Mouse (Mus musculus): ENCODE data around the gene B3gnt2. TPM values are rescaled to one million over a fixed set of nuclear protein-coding genes. Genes with fewer than 3 reads are reported as not detected.

The B3gnt2 gene
- polyA plus RNA-seq, 1 experiment from 2014 or later: 7.5 TPM

GRCm38 (mm10) chr11:22880383-22881172 lies 19.8 kb upstream of the B3gnt2 start:
- Histone ChIP-seq H3K4me1 (ENCODE audit: insufficient read depth) (no peaks in the 10 kb centered on the region), H3K9ac (no peak overlapping the region), H3K27ac (ENCODE audit: low read depth) (no peak overlapping the region), H3K27me3 (ENCODE audit: insufficient read depth, low read length) (no peaks in the 10 kb centered on the region), H3K9me3 (ENCODE audit: low read depth, low read length) (no peaks in the 10 kb centered on the region), H3K4me3 (ENCODE audit: low read depth, low read length) (no peak overlapping the region), H3K4me2 (no peak overlapping the region), H3K36me3 (ENCODE audit: insufficient read depth) (no peaks in the 10 kb centered on the region)
- WGBS: 50% methylated on average over 3 of the region's 3 CpGs
- DNase-seq (no peak), ATAC-seq (ENCODE audit: insufficient read depth) (no peak)
- TF ChIP-seq CTCF (IDR thresholded peaks at IDR 0.05; ENCODE audit: low read depth): no peak

GRCm38 (mm10) chr11:22879645-22880044 lies 18.9 kb upstream of the B3gnt2 start:
- H3K4me3 ChIP-seq (ENCODE audit: low read depth, low read length): no peak overlapping the region
- WGBS: 82% methylated on average over 4 of the region's 4 CpGs

GRCm38 (mm10) chr11:22876680-22877330 lies 16.0 kb upstream of the B3gnt2 start:
- ATAC-seq (ENCODE audit: insufficient read depth): no peak
- no peak for TF ChIP-seq CTCF (IDR thresholded peaks at IDR 0.05; ENCODE audit: low read depth)

More at GRCm38 (mm10) chr11:22879645-22880044, 18.9 kb upstream of the B3gnt2 start:
- ATAC-seq (ENCODE audit: insufficient read depth) (no peak), DNase-seq (no peak)
- no peaks in the 10 kb centered on the region for H3K27me3 ChIP-seq (ENCODE audit: insufficient read depth, low read length)
- H3K36me3 ChIP-seq (ENCODE audit: insufficient read depth): no peaks in the 10 kb centered on the region
- H3K4me1 ChIP-seq (ENCODE audit: insufficient read depth): no peaks in the 10 kb centered on the region
- no peak overlapping the region for H3K4me2 ChIP-seq
- no peaks in the 10 kb centered on the region for H3K9me3 ChIP-seq (ENCODE audit: low read depth, low read length)
- H3K27ac ChIP-seq (ENCODE audit: low read depth): no peak overlapping the region
- H3K9ac ChIP-seq: no peak overlapping the region
- no peak for TF ChIP-seq CTCF (IDR thresholded peaks at IDR 0.05; ENCODE audit: low read depth)

GRCm38 (mm10) chr11:22875279-22875678 lies 14.5 kb upstream of the B3gnt2 start:
- no peak overlapping the region for H3K4me3 ChIP-seq (ENCODE audit: low read depth, low read length)
- no peaks in the 10 kb centered on the region for H3K9me3 ChIP-seq (ENCODE audit: low read depth, low read length)
- H3K27ac ChIP-seq (ENCODE audit: low read depth): no peak overlapping the region
- no peaks in the 10 kb centered on the region for H3K36me3 ChIP-seq (ENCODE audit: insufficient read depth)
- no peak overlapping the region for H3K4me2 ChIP-seq
- ATAC-seq (ENCODE audit: insufficient read depth) (no peak), DNase-seq (no peak)
- 0 out of 2 replicates have a peak, but pooled peaks cover 6% of the 10 kb centered on the region for H3K4me1 ChIP-seq (ENCODE audit: insufficient read depth)
- WGBS: 84% methylated on average over 4 of the region's 4 CpGs
- no peaks in the 10 kb centered on the region for H3K27me3 ChIP-seq (ENCODE audit: insufficient read depth, low read length)
- no peak overlapping the region for H3K9ac ChIP-seq
- TF ChIP-seq CTCF (IDR thresholded peaks at IDR 0.05; ENCODE audit: low read depth): no peak

More at GRCm38 (mm10) chr11:22876680-22877330, 16.0 kb upstream of the B3gnt2 start:
- no peak overlapping the region for H3K9ac ChIP-seq
- no peak for DNase-seq
- H3K9me3 ChIP-seq (ENCODE audit: low read depth, low read length): no peaks in the 10 kb centered on the region
- H3K4me1 ChIP-seq (ENCODE audit: insufficient read depth): 0 out of 2 replicates have a peak, but pooled peaks cover 6% of the 10 kb centered on the region
- H3K4me3 ChIP-seq (ENCODE audit: low read depth, low read length): no peak overlapping the region
- no peaks in the 10 kb centered on the region for H3K27me3 ChIP-seq (ENCODE audit: insufficient read depth, low read length)
- H3K36me3 ChIP-seq (ENCODE audit: insufficient read depth): no peaks in the 10 kb centered on the region
- no peak overlapping the region for H3K27ac ChIP-seq (ENCODE audit: low read depth)
- WGBS: 72% methylated on average over 3 of the region's 3 CpGs
- no peak overlapping the region for H3K4me2 ChIP-seq

- 0 out of 2 replicates have a peak, but pooled peaks cover 6% of the 10 kb centered on the region for H3K4me1 ChIP-seq (ENCODE audit: insufficient read depth)
- no peaks in the 10 kb centered on the region for H3K36me3 ChIP-seq (ENCODE audit: insufficient read depth)
- no peaks in the 10 kb centered on the region for H3K27me3 ChIP-seq (ENCODE audit: insufficient read depth, low read length)
- no peak for ATAC-seq (ENCODE audit: insufficient read depth)
- no peak overlapping the region for H3K27ac ChIP-seq (ENCODE audit: low read depth)
- 77% methylated on average over 6 of the region's 6 CpGs for WGBS
- TF ChIP-seq CTCF (IDR thresholded peaks at IDR 0.05; ENCODE audit: low read depth): no peak
- H3K9me3 ChIP-seq (ENCODE audit: low read depth, low read length): no peaks in the 10 kb centered on the region
- no peak overlapping the region for H3K4me3 ChIP-seq (ENCODE audit: low read depth, low read length)
- H3K4me2 ChIP-seq: no peak overlapping the region
- no peak overlapping the region for H3K9ac ChIP-seq
- DNase-seq: no peak
Observed at GRCm38 (mm10) chr11:22874747-22875146, 14.0 kb upstream of the B3gnt2 start.

- H3K4me2 ChIP-seq: no peak overlapping the region
- DNase-seq (peak; percentile 37), ATAC-seq (ENCODE audit: insufficient read depth) (peak; percentile 35; the same call in 1 of the 2 replicates)
- no peaks in the 10 kb centered on the region for H3K27me3 ChIP-seq (ENCODE audit: insufficient read depth, low read length)
- WGBS: 60% methylated on average over 4 of the region's 4 CpGs
- TF ChIP-seq CTCF (IDR thresholded peaks at IDR 0.05; ENCODE audit: low read depth): no peak
- no peak overlapping the region for H3K4me3 ChIP-seq (ENCODE audit: low read depth, low read length)
- no peak overlapping the region for H3K9ac ChIP-seq
- 0 out of 2 replicates have a peak, but pooled peaks cover 6% of the 10 kb centered on the region for H3K4me1 ChIP-seq (ENCODE audit: insufficient read depth)
- H3K27ac ChIP-seq (ENCODE audit: low read depth): no peak overlapping the region
- no peaks in the 10 kb centered on the region for H3K36me3 ChIP-seq (ENCODE audit: insufficient read depth)
- no peaks in the 10 kb centered on the region for H3K9me3 ChIP-seq (ENCODE audit: low read depth, low read length)
Observed at GRCm38 (mm10) chr11:22873383-22873782, 12.6 kb upstream of the B3gnt2 start.

- peak overlapping the region; percentile 12 for H3K27ac ChIP-seq (ENCODE audit: low read depth)
- H3K36me3 ChIP-seq (ENCODE audit: insufficient read depth): no peaks in the 10 kb centered on the region
- WGBS: 34% methylated on average over 4 of the region's 4 CpGs
- H3K9ac ChIP-seq: no peak overlapping the region
- TF ChIP-seq CTCF (IDR thresholded peaks at IDR 0.05; ENCODE audit: low read depth): no peak
- H3K4me3 ChIP-seq (ENCODE audit: low read depth, low read length): 0 out of 2 replicates have a peak overlapping the region, but pooled peaks have one; percentile 8
- peak overlapping the region; percentile 41 for H3K4me2 ChIP-seq
- H3K9me3 ChIP-seq (ENCODE audit: low read depth, low read length): no peaks in the 10 kb centered on the region
- no peak for ATAC-seq (ENCODE audit: insufficient read depth)
- H3K27me3 ChIP-seq (ENCODE audit: insufficient read depth, low read length): no peaks in the 10 kb centered on the region
- no peak for DNase-seq
- 0 out of 2 replicates have a peak, but pooled peaks cover 6% of the 10 kb centered on the region for H3K4me1 ChIP-seq (ENCODE audit: insufficient read depth)
Observed at GRCm38 (mm10) chr11:22872307-22872680, 11.5 kb upstream of the B3gnt2 start.

Measured in lung, embryonic 14.5 days (tissue).